Mouse (Mus musculus) subcutaneous adipose tissue, adult 2 months (tissue): ENCODE data around the gene Plcz1. TPM values are rescaled to one million over a fixed set of nuclear protein-coding genes. Genes with fewer than 3 reads are reported as not detected.

Source experiments
- polyA plus RNA-seq: library from polyadenylated mRNA; depleted of rRNA; stranded (reverse); fragments of >200 nt; gene quantifications from 2 replicates; pipeline ENCODE4 v1.2.3, GENCODE M21; 2012; ENCODE audit warnings: low replicate concordance; rRNA removed

Gene Plcz1
- 0.09 and 0.27 TPM in 2 replicates for polyA plus RNA-seq

DNA sequence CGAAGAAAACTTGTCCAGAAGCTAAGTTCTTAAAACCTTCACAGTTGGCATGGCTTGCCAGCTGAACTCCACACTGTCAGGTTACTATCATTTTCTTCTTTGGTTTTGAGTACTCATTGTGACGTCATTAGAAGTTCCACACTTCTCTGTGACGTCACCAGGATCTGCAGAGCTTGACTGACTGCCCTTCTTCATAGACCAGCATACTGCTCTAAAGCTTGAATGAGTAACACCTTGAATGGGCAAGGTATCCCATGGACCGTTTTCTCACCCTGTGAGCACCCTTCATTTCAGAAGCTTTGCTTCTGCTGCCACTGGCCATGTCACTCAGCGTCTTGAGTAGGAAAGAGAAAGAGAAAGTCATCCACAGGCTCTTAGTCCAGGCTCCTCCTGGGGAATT, at the start of gene Plcz1:
Plcz1 (minus strand) TSS at position 101 of the 400 bp plus-strand sequence.

GRCm38 (mm10) chr6:140040952-140041351, 305 bp downstream of the Plcz1 start, which contains the start of gene Capza3:
Gene Capza3 (plus strand): TSS chr6:140041252.

Other genes with a start within 250 kb of the Plcz1 start
- gene Capza3, start 205 bp downstream of the Plcz1 start, polyA plus RNA-seq: not detected in 2 replicates